Mouse (Mus musculus) intestine, embryonic 14.5 days (tissue): ENCODE results near the gene Itga6. TPM values are rescaled to one million over a fixed set of nuclear protein-coding genes. Genes with fewer than 3 reads are reported as not detected.

Source experiments
- ATAC-seq: fragments of 200-750 bp; cut with Nextera tagmentation; replicated peaks from 2 replicates; pipeline ENCODE4 v1.8.0; 2017; ENCODE audit warnings: low read depth, moderate number of reproducible peaks, moderate TSS enrichment, moderate library complexity; ENCODE audit not compliant: low FRiP score, low TSS enrichment
- DNase-seq: peaks from one replicate; pipeline ENCODE4 v3.0.0-alpha.2; 2018; ENCODE audit warnings: low spot score
- H3K27ac ChIP-seq: fragments of 300-500 bp; sonication (generic); 2 replicates; pipeline ENCODE4 v1.5.1; 2014; ENCODE audit warnings: low read depth, mild to moderate bottlenecking, control low read depth
- H3K27me3 ChIP-seq: fragments of 300-500 bp; sonication (generic); replicated peaks from 2 replicates; pipeline ENCODE4 v1.6.1; 2014; ENCODE audit warnings: low read length, control low read depth; ENCODE audit not compliant: control insufficient read depth, insufficient read depth
- H3K36me3 ChIP-seq: fragments of 300-500 bp; sonication (generic); 2 replicates; pipeline ENCODE4 v1.6.1; 2014; ENCODE audit warnings: low read length, control low read depth; ENCODE audit not compliant: control insufficient read depth, insufficient read depth
- H3K4me1 ChIP-seq: fragments of 300-500 bp; sonication (generic); replicated peaks from 2 replicates; pipeline ENCODE4 v1.6.1; 2014; ENCODE audit warnings: low read length, control low read depth, mixed read lengths; ENCODE audit not compliant: control insufficient read depth, insufficient read depth
- H3K4me2 ChIP-seq: fragments of 300-500 bp; sonication (generic); 2 replicates; pipeline ENCODE4 v1.6.1; 2014; ENCODE audit warnings: low read length
- H3K4me3 ChIP-seq: fragments of 300-500 bp; sonication (generic); 2 replicates; pipeline ENCODE4 v1.5.1; 2014; ENCODE audit warnings: low read depth, low read length, control low read depth, mixed read lengths
- H3K9ac ChIP-seq: fragments of 300-500 bp; sonication (generic); 2 replicates; pipeline ENCODE4 v1.6.1; 2014; ENCODE audit warnings: mild to moderate bottlenecking, low read length
- H3K9me3 ChIP-seq: fragments of 300-500 bp; sonication (generic); 2 replicates; pipeline ENCODE4 v1.6.1; 2016; ENCODE audit warnings: low read length, control low read depth; ENCODE audit not compliant: control insufficient read depth
- WGBS: fragments of 180-500 bp; shearing (Covaris S2); extraction: QIAGEN DNeasy Blood & Tissue Kit; methylation state at CpG from one replicate; pipeline ENCODE4 v1.1.7; 2014; 5-methylcytosine and 5-hydroxymethylcytosine counted together
- polyA plus RNA-seq: library from polyadenylated mRNA; unstranded; fragments of >200 nt; fragmentation: Nextera tagmentation; extraction: Ambion mirVana; gene quantifications from 2 replicates; pipeline ENCODE4 v1.2.1, GENCODE M21; 2014

Gene Itga6
- polyA plus RNA-seq, 1 experiment from 2014 or later: 62.1 TPM

GRCm38 (mm10) chr2:71867019-71867418 lies 121.6 kb downstream of the Itga6 start:
- ATAC-seq: no peak
- Histone ChIP-seq H3K9ac (no peak overlapping the region), H3K4me2 (no peak overlapping the region), H3K27me3 (no peaks in the 10 kb centered on the region), H3K4me1 (no peaks in the 10 kb centered on the region), H3K27ac (no peak overlapping the region), H3K4me3 (no peak overlapping the region), H3K36me3 (no peaks in the 10 kb centered on the region), H3K9me3 (no peaks in the 10 kb centered on the region)
- no peak for DNase-seq
- 78% methylated on average over 3 of the region's 3 CpGs for WGBS

- WGBS: 36% methylated on average over 5 of the region's 5 CpGs
- H3K9ac ChIP-seq: no peak overlapping the region
Measured at GRCm38 (mm10) chr2:71867480-71867879, 122.1 kb downstream of the Itga6 start.

GRCm38 (mm10) chr2:71868256-71868655 lies 122.8 kb downstream of the Itga6 start:
- DNase-seq (no peak), ATAC-seq (no peak)
- no peaks in the 10 kb centered on the region for H3K36me3 ChIP-seq
- H3K27ac ChIP-seq: no peak overlapping the region
- H3K4me3 ChIP-seq: no peak overlapping the region
- H3K27me3 ChIP-seq: no peaks in the 10 kb centered on the region
- H3K4me2 ChIP-seq: no peak overlapping the region
- 97% methylated on average over 1 of the region's 1 CpGs for WGBS
- no peaks in the 10 kb centered on the region for H3K9me3 ChIP-seq
- H3K9ac ChIP-seq: no peak overlapping the region
- H3K4me1 ChIP-seq: no peaks in the 10 kb centered on the region

More at GRCm38 (mm10) chr2:71867480-71867879, 122.1 kb downstream of the Itga6 start:
- Histone ChIP-seq H3K36me3 (no peaks in the 10 kb centered on the region), H3K4me1 (no peaks in the 10 kb centered on the region), H3K9me3 (no peaks in the 10 kb centered on the region), H3K4me3 (no peak overlapping the region), H3K4me2 (no peak overlapping the region), H3K27me3 (no peaks in the 10 kb centered on the region), H3K27ac (no peak overlapping the region)
- no peak for ATAC-seq
- DNase-seq: no peak

GRCm38 (mm10) chr2:71872141-71872540 lies 126.7 kb downstream of the Itga6 start:
- Histone ChIP-seq H3K4me1 (no peaks in the 10 kb centered on the region; the same call in 1 of the 2 replicates), H3K27me3 (no peaks in the 10 kb centered on the region), H3K4me2 (peak overlapping the region; percentile 88), H3K36me3 (0 out of 2 replicates have a peak, but pooled peaks cover 3% of the 10 kb centered on the region), H3K27ac (peak overlapping the region; percentile 94; the same call in 1 of the 2 replicates), H3K9me3 (no peaks in the 10 kb centered on the region), H3K4me3 (no peak overlapping the region), H3K9ac (no peak overlapping the region)
- 72% methylated on average over 10 of the region's 10 CpGs for WGBS
- ATAC-seq (no peak), DNase-seq (no peak)

GRCm38 (mm10) chr2:71872801-71873443 lies 127.5 kb downstream of the Itga6 start, which contains the start of gene Pdk1:
Gene Pdk1, plus strand, starts transcription at chr2:71873224.
- H3K27me3 ChIP-seq: no peaks in the 10 kb centered on the region
- H3K9me3 ChIP-seq: no peaks in the 10 kb centered on the region
- H3K4me3 ChIP-seq: peak within 1 kb of the TSS; percentile 76
- H3K4me1 ChIP-seq: no peaks in the 10 kb centered on the region; the same call in 1 of the 2 replicates
- DNase-seq: peak; percentile 99
- peaks cover 4% of the 10 kb centered on the region; the same call in 1 of the 2 replicates for H3K36me3 ChIP-seq
- H3K9ac ChIP-seq: peak within 1 kb of the TSS; percentile 75
- H3K27ac ChIP-seq: peak within 1 kb of the TSS; percentile 94
- ATAC-seq: peak; percentile 97
- under 1% methylated on average over 54 of the region's 55 CpGs for WGBS
- H3K4me2 ChIP-seq: peak within 1 kb of the TSS; percentile 88

- peak; percentile 77; the same call in 1 of the 2 replicates for ATAC-seq
- peak; percentile 83 for DNase-seq
- peak overlapping the region; percentile 94 for H3K27ac ChIP-seq
- peak overlapping the region; percentile 75 for H3K9ac ChIP-seq
- WGBS: 4% methylated on average over 45 of the region's 51 CpGs
- peak overlapping the region; percentile 88 for H3K4me2 ChIP-seq
- H3K9me3 ChIP-seq: no peaks in the 10 kb centered on the region
- H3K27me3 ChIP-seq: no peaks in the 10 kb centered on the region
- no peaks in the 10 kb centered on the region; the same call in 1 of the 2 replicates for H3K4me1 ChIP-seq
- peaks cover 8% of the 10 kb centered on the region; the same call in 1 of the 2 replicates for H3K36me3 ChIP-seq
- H3K4me3 ChIP-seq: peak overlapping the region; percentile 76
Measured at GRCm38 (mm10) chr2:71873474-71874322, 128.3 kb downstream of the Itga6 start.

- no peak for DNase-seq
- peak overlapping the region; percentile 88 for H3K4me2 ChIP-seq
- no peak overlapping the region for H3K9ac ChIP-seq
- peaks cover 9% of the 10 kb centered on the region; the same call in 1 of the 2 replicates for H3K36me3 ChIP-seq
- peak overlapping the region; percentile 76 for H3K4me3 ChIP-seq
- 70% methylated on average over 2 of the region's 2 CpGs for WGBS
- H3K27ac ChIP-seq: no peak overlapping the region
- no peaks in the 10 kb centered on the region; the same call in 1 of the 2 replicates for H3K4me1 ChIP-seq
- no peaks in the 10 kb centered on the region for H3K9me3 ChIP-seq
- ATAC-seq: no peak
- H3K27me3 ChIP-seq: no peaks in the 10 kb centered on the region
Measured at GRCm38 (mm10) chr2:71874422-71874821, 129.0 kb downstream of the Itga6 start.

- Histone ChIP-seq H3K9me3 (no peaks in the 10 kb centered on the region), H3K4me3 (no peak overlapping the region; the same call in 1 of the 2 replicates), H3K9ac (no peak overlapping the region), H3K27me3 (no peaks in the 10 kb centered on the region), H3K27ac (no peak overlapping the region), H3K36me3 (peaks cover 12% of the 10 kb centered on the region; the same call in 1 of the 2 replicates), H3K4me2 (peak overlapping the region; percentile 88), H3K4me1 (no peaks in the 10 kb centered on the region; the same call in 1 of the 2 replicates)
- ATAC-seq: no peak
- 81% methylated on average over 2 of the region's 2 CpGs for WGBS
- DNase-seq: no peak
Measured at GRCm38 (mm10) chr2:71874836-71875235, 129.4 kb downstream of the Itga6 start.
